Mouse (Mus musculus): ENCODE data around the gene Zfp768.

- TF ChIP-seq CTCF (IDR thresholded peaks at IDR 0.05; ENCODE audit: low read depth): no peak
- TF ChIP-seq EP300 (IDR thresholded peaks at IDR 0.05; ENCODE audit: low read depth): no peak
Measured at GRCm38 (mm10) chr7:127343351-127344019, 1.9 kb downstream of the Zfp768 start.

Data from liver, embryonic 14.5 days (tissue).